Mouse (Mus musculus) thymus, adult 2 months (tissue): ENCODE measurements around the gene D2hgdh.

Source experiments
- CTCF ChIP-seq: fragments of 200-500 bp; IDR thresholded peaks from 2 replicates; pipeline ENCODE4 v1.5.1; 2012; ENCODE audit warnings: mild to moderate bottlenecking, control low read depth, low read length, moderate library complexity, borderline replicate concordance; ENCODE audit not compliant: control insufficient read depth, poor library complexity, insufficient read depth; ENCODE audit errors: extremely low read depth
- POLR2A ChIP-seq: fragments of 200-500 bp; IDR thresholded peaks from 2 replicates; pipeline ENCODE4 v1.6.1; 2012; ENCODE audit warnings: mild to moderate bottlenecking, low read length, control low read depth, moderate library complexity; ENCODE audit not compliant: control insufficient read depth, poor library complexity, insufficient read depth; ENCODE audit errors: extremely low read depth

DNA sequence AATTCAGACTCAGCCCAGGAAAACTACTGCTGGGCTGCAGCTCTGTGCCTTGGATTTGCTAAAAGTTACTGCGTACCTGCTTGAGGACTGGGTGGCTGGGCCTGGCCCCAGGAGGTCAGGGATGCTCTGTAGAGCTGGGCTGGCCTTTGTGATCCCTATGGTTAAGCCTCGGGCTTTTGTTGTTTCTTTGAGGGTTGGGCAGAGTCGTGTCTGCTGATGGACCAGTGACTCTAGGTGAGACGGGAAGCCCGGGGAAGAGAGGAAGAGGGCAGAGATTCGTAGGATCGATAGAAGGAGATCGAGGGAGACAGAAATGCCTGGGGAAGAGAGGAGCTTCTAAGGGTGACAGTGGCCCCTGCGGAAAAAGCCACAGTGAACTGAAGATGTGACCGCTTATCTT, at the start of gene D2hgdh:
- TF ChIP-seq CTCF (no peak), POLR2A (no peak)
